Mouse (Mus musculus): ENCODE measurements around the gene Dync1li2.

The Dync1li2 gene

GRCm38 (mm10) chr8:104442299-104443124, at the start of gene Dync1li2:
TSS of gene Dync1li2 (minus strand) at chr8:104443047.
- DNase-seq (ENCODE audit: low read depth), result peak; percentile 94

GRCm38 (mm10) chr8:104479091-104479490, 36.2 kb upstream of the Dync1li2 start:
- no peak for DNase-seq (ENCODE audit: low read depth)

- no peak for DNase-seq (ENCODE audit: low read depth)
Measured at GRCm38 (mm10) chr8:104472465-104472864, 29.6 kb upstream of the Dync1li2 start.

- DNase-seq (ENCODE audit: low read depth), result no peak
Measured at GRCm38 (mm10) chr8:104467463-104467862, 24.6 kb upstream of the Dync1li2 start.

- DNase-seq (ENCODE audit: low read depth), result no peak
Measured at GRCm38 (mm10) chr8:104452177-104452576, 9.3 kb upstream of the Dync1li2 start.

GRCm38 (mm10) chr8:104448796-104449195, 5.9 kb upstream of the Dync1li2 start:
- DNase-seq (ENCODE audit: low read depth), result no peak

GRCm38 (mm10) chr8:104446016-104446415, 3.2 kb upstream of the Dync1li2 start:
- no peak for DNase-seq (ENCODE audit: low read depth)

GRCm38 (mm10) chr8:104445248-104445647, 2.4 kb upstream of the Dync1li2 start:
- DNase-seq (ENCODE audit: low read depth), result no peak

- no peak for DNase-seq (ENCODE audit: low read depth)
Measured at GRCm38 (mm10) chr8:104443125-104443679, 355 bp upstream of the Dync1li2 start.

- peak; percentile 14 for DNase-seq (ENCODE audit: low read depth)
Measured at GRCm38 (mm10) chr8:104441613-104442012, 1.2 kb downstream of the Dync1li2 start.

- no peak for DNase-seq (ENCODE audit: low read depth)
Measured at GRCm38 (mm10) chr8:104439461-104439860, 3.4 kb downstream of the Dync1li2 start.

GRCm38 (mm10) chr8:104437494-104438135, 5.2 kb downstream of the Dync1li2 start:
- DNase-seq (ENCODE audit: low read depth), result no peak

- no peak for DNase-seq (ENCODE audit: low read depth)
Measured at GRCm38 (mm10) chr8:104436591-104436990, 6.3 kb downstream of the Dync1li2 start.

GRCm38 (mm10) chr8:104436038-104436437, 6.8 kb downstream of the Dync1li2 start:
- peak; percentile 48 for DNase-seq (ENCODE audit: low read depth)

GRCm38 (mm10) chr8:104434826-104435354, 8.0 kb downstream of the Dync1li2 start:
- DNase-seq (ENCODE audit: low read depth), result no peak

- DNase-seq (ENCODE audit: low read depth), result peak; percentile 14
Measured at GRCm38 (mm10) chr8:104434275-104434674, 8.6 kb downstream of the Dync1li2 start.

GRCm38 (mm10) chr8:104433191-104433842, 9.5 kb downstream of the Dync1li2 start:
- DNase-seq (ENCODE audit: low read depth), result no peak

- no peak for DNase-seq (ENCODE audit: low read depth)
Measured at GRCm38 (mm10) chr8:104432656-104433055, 10.2 kb downstream of the Dync1li2 start.

GRCm38 (mm10) chr8:104430230-104430629, 12.6 kb downstream of the Dync1li2 start:
- no peak for DNase-seq (ENCODE audit: low read depth)

- no peak for DNase-seq (ENCODE audit: low read depth)
Measured at GRCm38 (mm10) chr8:104427703-104428102, 15.1 kb downstream of the Dync1li2 start.

GRCm38 (mm10) chr8:104422313-104422712, 20.5 kb downstream of the Dync1li2 start:
- DNase-seq (ENCODE audit: low read depth), result no peak

- no peak for DNase-seq (ENCODE audit: low read depth)
Measured at GRCm38 (mm10) chr8:104416022-104416421, 26.8 kb downstream of the Dync1li2 start.

Measured in induced T-regulatory cell, adult 2 months (primary cell).